Mouse (Mus musculus): Measurements from ENCODE around the gene Rora.

Rora gene

DNA sequence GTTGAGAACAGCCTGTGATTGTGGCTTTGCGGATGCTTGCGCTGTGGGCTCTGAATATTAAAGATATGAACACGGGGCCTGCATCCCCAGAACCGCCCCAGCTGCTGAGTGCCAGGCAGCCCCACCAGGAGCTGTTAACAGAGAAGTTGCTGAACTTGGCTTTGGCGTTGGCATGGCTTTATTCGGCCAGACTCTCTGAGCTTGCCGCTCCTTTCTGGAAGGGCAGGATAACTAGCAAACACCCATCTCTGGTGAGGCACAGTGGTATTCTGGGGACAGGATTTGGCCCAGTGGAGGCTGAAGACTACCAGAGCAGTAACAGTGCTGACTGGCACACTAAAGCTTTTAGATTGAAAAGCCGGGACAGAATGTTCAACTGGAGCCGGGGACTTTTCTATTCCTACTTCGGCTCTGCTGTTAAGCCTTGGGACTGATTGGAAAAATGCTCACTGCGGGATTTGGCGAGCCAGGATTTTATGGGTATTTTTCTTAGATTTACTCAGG, 26.3 kb downstream of the Rora start:
- no peak for TF ChIP-seq POU5F1 (IDR thresholded peaks at IDR 0.05; ENCODE audit: borderline replicate concordance, low read length)
- no peak for TF ChIP-seq NANOG (IDR thresholded peaks at IDR 0.05; ENCODE audit: borderline replicate concordance, low read length)
- no peaks in the 10 kb centered on the region for H3K9me3 ChIP-seq (ENCODE audit: low read length)

GRCm38 (mm10) chr9:68683938-68684337, 30.4 kb downstream of the Rora start:
- Histone ChIP-seq H3K27me3 (ENCODE audit: insufficient read depth, low read length) (no peaks in the 10 kb centered on the region), H3K4me3 (replicated peaks; ENCODE audit: low read length) (no peak overlapping the region), H3K9me3 (ENCODE audit: low read length) (no peaks in the 10 kb centered on the region), H3K36me3 (ENCODE audit: insufficient read depth, low read length) (no peaks in the 10 kb centered on the region), H3K4me1 (replicated peaks; ENCODE audit: low read depth, low read length) (peaks cover 17% of the 10 kb centered on the region)
- no peak for TF ChIP-seq POU5F1 (IDR thresholded peaks at IDR 0.05; ENCODE audit: borderline replicate concordance, low read length)
- TF ChIP-seq CTCF (conservative IDR thresholded peaks at IDR 0.05; ENCODE audit: low read length), result no peak
- no peak for TF ChIP-seq NANOG (IDR thresholded peaks at IDR 0.05; ENCODE audit: borderline replicate concordance, low read length)

More for the DNA sequence above, 26.3 kb downstream of the Rora start:
- Histone ChIP-seq H3K27me3 (ENCODE audit: insufficient read depth, low read length) (no peaks in the 10 kb centered on the region), H3K4me3 (replicated peaks; ENCODE audit: low read length) (no peak overlapping the region), H3K4me1 (replicated peaks; ENCODE audit: low read depth, low read length) (no peaks in the 10 kb centered on the region), H3K36me3 (ENCODE audit: insufficient read depth, low read length) (no peaks in the 10 kb centered on the region)

GRCm38 (mm10) chr9:68685562-68685961, 32.0 kb downstream of the Rora start:
- TF ChIP-seq CTCF (conservative IDR thresholded peaks at IDR 0.05; ENCODE audit: low read length), result no peak
- no peak for TF ChIP-seq POU5F1 (IDR thresholded peaks at IDR 0.05; ENCODE audit: borderline replicate concordance, low read length)
- TF ChIP-seq NANOG (IDR thresholded peaks at IDR 0.05; ENCODE audit: borderline replicate concordance, low read length), result no peak

DNA sequence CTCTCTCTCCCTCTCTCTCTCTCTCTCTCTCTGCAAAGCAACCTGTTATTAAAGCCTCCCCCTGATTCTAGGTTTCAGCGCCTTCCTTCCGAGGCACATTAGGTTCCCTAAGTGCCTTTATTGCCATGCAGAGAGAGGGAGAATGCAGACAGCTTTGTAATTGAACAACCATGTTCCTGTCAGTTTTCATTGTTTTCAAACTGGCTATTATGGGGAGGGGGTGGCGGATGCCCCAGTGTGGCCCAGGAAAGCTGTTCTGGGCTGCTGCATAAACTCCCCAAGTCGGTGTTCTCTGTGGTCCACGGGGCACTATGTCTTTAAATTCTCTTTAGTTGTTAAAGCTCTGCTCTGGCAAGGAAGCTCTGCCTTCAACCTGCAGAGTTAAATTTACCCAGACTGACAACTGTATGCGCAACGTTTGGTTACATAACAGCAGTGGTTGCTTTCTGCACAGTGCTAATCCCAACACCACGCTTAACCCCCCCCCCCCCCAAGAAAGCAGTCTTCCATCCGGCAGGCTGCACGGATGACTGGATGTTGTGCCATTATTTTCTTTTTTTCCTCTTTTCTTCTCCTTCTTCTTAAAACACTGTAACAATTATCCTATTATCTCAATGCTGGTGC, 33.8 kb downstream of the Rora start:
- H3K36me3 ChIP-seq (ENCODE audit: insufficient read depth, low read length), result no peaks in the 10 kb centered on the region
- H3K9me3 ChIP-seq (ENCODE audit: low read length), result no peaks in the 10 kb centered on the region
- H3K27me3 ChIP-seq (ENCODE audit: insufficient read depth, low read length), result no peaks in the 10 kb centered on the region
- no peak for TF ChIP-seq POU5F1 (IDR thresholded peaks at IDR 0.05; ENCODE audit: borderline replicate concordance, low read length)
- TF ChIP-seq CTCF (conservative IDR thresholded peaks at IDR 0.05; ENCODE audit: low read length), result no peak
- no peak for TF ChIP-seq NANOG (IDR thresholded peaks at IDR 0.05; ENCODE audit: borderline replicate concordance, low read length)
- no peak overlapping the region for H3K4me3 ChIP-seq (replicated peaks; ENCODE audit: low read length)
- peaks cover 17% of the 10 kb centered on the region for H3K4me1 ChIP-seq (replicated peaks; ENCODE audit: low read depth, low read length)

More at GRCm38 (mm10) chr9:68685562-68685961, 32.0 kb downstream of the Rora start:
- Histone ChIP-seq H3K4me3 (replicated peaks; ENCODE audit: low read length) (no peak overlapping the region), H3K4me1 (replicated peaks; ENCODE audit: low read depth, low read length) (peaks cover 17% of the 10 kb centered on the region), H3K9me3 (ENCODE audit: low read length) (no peaks in the 10 kb centered on the region), H3K27me3 (ENCODE audit: insufficient read depth, low read length) (no peaks in the 10 kb centered on the region), H3K36me3 (ENCODE audit: insufficient read depth, low read length) (no peaks in the 10 kb centered on the region)

- no peak overlapping the region for H3K4me3 ChIP-seq (replicated peaks; ENCODE audit: low read length)
- no peak for TF ChIP-seq POU5F1 (IDR thresholded peaks at IDR 0.05; ENCODE audit: borderline replicate concordance, low read length)
- TF ChIP-seq CTCF (conservative IDR thresholded peaks at IDR 0.05; ENCODE audit: low read length), result no peak
- no peak for TF ChIP-seq NANOG (IDR thresholded peaks at IDR 0.05; ENCODE audit: borderline replicate concordance, low read length)
- no peaks in the 10 kb centered on the region for H3K36me3 ChIP-seq (ENCODE audit: insufficient read depth, low read length)
- H3K4me1 ChIP-seq (replicated peaks; ENCODE audit: low read depth, low read length), result peaks cover 17% of the 10 kb centered on the region
- H3K27me3 ChIP-seq (ENCODE audit: insufficient read depth, low read length), result no peaks in the 10 kb centered on the region
- H3K9me3 ChIP-seq (ENCODE audit: low read length), result no peaks in the 10 kb centered on the region
These were observed 34.6 kb downstream of the Rora start for GRCm38 (mm10) chr9:68688151-68688550.

GRCm38 (mm10) chr9:68689351-68689750, 35.8 kb downstream of the Rora start:
- H3K9me3 ChIP-seq (ENCODE audit: low read length), result no peaks in the 10 kb centered on the region
- H3K36me3 ChIP-seq (ENCODE audit: insufficient read depth, low read length), result no peaks in the 10 kb centered on the region
- TF ChIP-seq CTCF (conservative IDR thresholded peaks at IDR 0.05; ENCODE audit: low read length) (peak; percentile 94), NANOG (IDR thresholded peaks at IDR 0.05; ENCODE audit: borderline replicate concordance, low read length) (no peak)
- no peak overlapping the region for H3K4me3 ChIP-seq (replicated peaks; ENCODE audit: low read length)
- peaks cover 17% of the 10 kb centered on the region for H3K4me1 ChIP-seq (replicated peaks; ENCODE audit: low read depth, low read length)
- H3K27me3 ChIP-seq (ENCODE audit: insufficient read depth, low read length), result no peaks in the 10 kb centered on the region

DNA sequence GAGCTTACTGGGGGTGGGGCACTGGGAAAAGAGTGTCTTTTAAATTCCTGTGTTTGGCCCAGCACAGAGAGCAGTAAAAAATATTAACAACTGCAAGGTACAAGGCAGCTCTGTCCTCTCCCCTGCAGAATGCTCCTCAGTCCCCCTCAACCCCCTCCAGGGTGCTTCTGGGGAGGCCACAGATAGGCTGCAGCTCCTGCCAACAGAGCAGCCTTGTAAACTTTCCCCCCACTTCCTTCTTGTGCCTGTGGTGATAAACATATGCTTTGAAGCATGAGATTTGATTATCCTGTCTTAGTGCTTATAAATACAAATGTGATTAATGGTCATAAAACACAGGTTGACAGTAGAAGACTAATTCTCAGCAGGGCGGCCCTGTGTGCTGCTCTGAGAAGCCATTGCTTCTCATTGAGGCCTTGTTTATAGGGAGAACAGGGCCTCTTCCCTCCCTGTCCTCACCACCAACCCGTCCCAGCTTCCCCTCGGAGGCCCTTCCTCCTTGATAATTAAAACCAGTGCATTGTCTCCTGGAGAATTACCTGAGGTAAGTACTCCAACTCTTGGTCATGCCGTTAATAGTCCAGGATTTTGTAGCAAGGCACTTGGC, 41.4 kb downstream of the Rora start:
- Histone ChIP-seq H3K4me1 (replicated peaks; ENCODE audit: low read depth, low read length) (no peaks in the 10 kb centered on the region), H3K36me3 (ENCODE audit: insufficient read depth, low read length) (no peaks in the 10 kb centered on the region), H3K4me3 (replicated peaks; ENCODE audit: low read length) (no peak overlapping the region), H3K9me3 (ENCODE audit: low read length) (no peaks in the 10 kb centered on the region), H3K27me3 (ENCODE audit: insufficient read depth, low read length) (no peaks in the 10 kb centered on the region)
- TF ChIP-seq NANOG (IDR thresholded peaks at IDR 0.05; ENCODE audit: borderline replicate concordance, low read length) (no peak), POU5F1 (IDR thresholded peaks at IDR 0.05; ENCODE audit: borderline replicate concordance, low read length) (no peak), CTCF (conservative IDR thresholded peaks at IDR 0.05; ENCODE audit: low read length) (no peak)

- no peaks in the 10 kb centered on the region for H3K9me3 ChIP-seq (ENCODE audit: low read length)
- no peaks in the 10 kb centered on the region for H3K27me3 ChIP-seq (ENCODE audit: insufficient read depth, low read length)
- no peak overlapping the region for H3K4me3 ChIP-seq (replicated peaks; ENCODE audit: low read length)
- H3K36me3 ChIP-seq (ENCODE audit: insufficient read depth, low read length), result no peaks in the 10 kb centered on the region
- H3K4me1 ChIP-seq (replicated peaks; ENCODE audit: low read depth, low read length), result no peaks in the 10 kb centered on the region
- TF ChIP-seq NANOG (IDR thresholded peaks at IDR 0.05; ENCODE audit: borderline replicate concordance, low read length) (no peak), CTCF (conservative IDR thresholded peaks at IDR 0.05; ENCODE audit: low read length) (no peak), POU5F1 (IDR thresholded peaks at IDR 0.05; ENCODE audit: borderline replicate concordance, low read length) (no peak)
These were observed 41.9 kb downstream of the Rora start for GRCm38 (mm10) chr9:68695496-68695969.

All from E14TG2a.4 (cell line).